Mouse (Mus musculus) small intestine, adult 2 months (tissue): ENCODE results near the gene Gprc5d. TPM values are rescaled to one million over a fixed set of nuclear protein-coding genes. Genes with fewer than 3 reads are reported as not detected.

ENCODE experiments used
- H3K27ac ChIP-seq: fragments of 200-500 bp; 2 replicates; pipeline ENCODE4 v1.5.1; 2012; ENCODE audit warnings: low read depth, low read length, control low read depth, inconsistent platforms; ENCODE audit not compliant: insufficient read depth
- H3K27me3 ChIP-seq: fragments of 200-500 bp; 2 replicates; pipeline ENCODE4 v1.6.1; 2012; ENCODE audit warnings: mild to moderate bottlenecking, moderate library complexity, low read length, inconsistent platforms; ENCODE audit not compliant: control insufficient read depth, insufficient read depth
- H3K36me3 ChIP-seq: fragments of 200-500 bp; 2 replicates; pipeline ENCODE4 v1.6.1; 2012; ENCODE audit warnings: mild to moderate bottlenecking, low read length, control low read depth, inconsistent platforms; ENCODE audit not compliant: control insufficient read depth, insufficient read depth
- H3K4me1 ChIP-seq: fragments of 200-500 bp; 2 replicates; pipeline ENCODE4 v1.6.1; 2012; ENCODE audit warnings: low read length, inconsistent platforms, mixed read lengths; ENCODE audit not compliant: control insufficient read depth, insufficient read depth, insufficient read length
- H3K4me3 ChIP-seq: fragments of 200-500 bp; 2 replicates; pipeline ENCODE4 v1.5.1; 2012; ENCODE audit warnings: low read depth, mild to moderate bottlenecking, control low read depth, inconsistent platforms, low read length, moderate library complexity
- CTCF ChIP-seq: fragments of 200-500 bp; IDR thresholded peaks from 2 replicates; pipeline ENCODE4 v1.5.1; 2012; ENCODE audit warnings: low read depth, mild to moderate bottlenecking, control low read depth, inconsistent platforms, low read length, moderate library complexity, mixed read lengths; ENCODE audit not compliant: insufficient replicate concordance, insufficient read length; ENCODE audit errors: extremely low read depth
- POLR2A ChIP-seq: fragments of 200-500 bp; IDR thresholded peaks from 2 replicates; pipeline ENCODE4 v1.6.1; 2012; ENCODE audit warnings: low read depth, mild to moderate bottlenecking, control low read depth, inconsistent platforms, low read length, moderate library complexity
- WGBS: fragments of 180-500 bp; shearing (Covaris S2); methylation state at CpG from one replicate; pipeline ENCODE4 v1.1.7; 2018; 5-methylcytosine and 5-hydroxymethylcytosine counted together
- polyA plus RNA-seq: library from polyadenylated mRNA; depleted of rRNA; stranded (reverse); fragments of >200 nt; gene quantifications from 2 replicates; pipeline ENCODE4 v1.2.3, GENCODE M21; 2012

The Gprc5d gene
- polyA plus RNA-seq, 1 experiment: not detected

DNA sequence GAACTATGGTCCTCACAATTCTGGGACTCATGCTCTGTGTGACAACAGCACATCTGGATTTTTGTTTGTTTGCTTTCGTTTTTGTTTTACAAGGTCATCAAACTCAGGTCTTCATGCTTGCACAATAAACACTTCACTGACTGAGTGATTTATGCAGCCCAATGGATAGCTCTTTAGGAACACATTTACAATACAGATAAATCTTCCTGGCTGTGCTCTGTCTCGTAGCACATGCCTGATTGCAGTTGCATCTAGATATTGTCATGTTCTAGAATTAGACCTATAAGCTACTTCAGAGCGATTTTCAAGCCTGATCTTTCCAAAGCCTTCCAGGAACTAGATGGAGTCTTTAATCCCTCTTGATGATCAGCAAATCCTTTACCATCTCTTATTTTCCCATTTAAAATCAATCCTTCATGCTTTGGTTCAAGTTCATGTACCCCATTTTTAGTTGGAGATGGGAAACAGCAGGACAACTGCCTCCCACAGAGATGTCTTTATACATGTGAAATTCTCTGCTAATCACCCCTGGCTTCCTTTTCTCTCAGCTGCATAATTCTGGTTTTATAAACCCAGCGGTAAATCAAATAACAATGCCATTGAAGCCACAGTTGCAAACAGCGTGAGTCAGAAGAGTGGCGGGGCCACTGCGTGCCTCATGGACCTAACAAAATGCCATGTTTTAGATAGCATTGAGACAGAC is 5.5 kb downstream of the Gprc5d start:
- Histone ChIP-seq H3K27me3 (no peaks in the 10 kb centered on the region; the same call in 1 of the 2 replicates), H3K36me3 (no peaks in the 10 kb centered on the region), H3K4me3 (no peak overlapping the region), H3K27ac (no peak overlapping the region), H3K4me1 (no peaks in the 10 kb centered on the region)
- WGBS: 25% methylated on average over 7 of the region's 7 CpGs
- TF ChIP-seq CTCF (no peak), POLR2A (no peak)

- no peaks in the 10 kb centered on the region for H3K4me1 ChIP-seq
- TF ChIP-seq POLR2A (no peak), CTCF (no peak)
- no peaks in the 10 kb centered on the region for H3K36me3 ChIP-seq
- no peak overlapping the region for H3K27ac ChIP-seq
- 88% methylated on average over 6 of the region's 6 CpGs for WGBS
- no peak overlapping the region for H3K4me3 ChIP-seq
- peaks cover 4% of the 10 kb centered on the region; the same call in 1 of the 2 replicates for H3K27me3 ChIP-seq
These were observed 11.1 kb downstream of the Gprc5d start for GRCm38 (mm10) chr6:135107014-135107413.

- WGBS: 74% methylated on average over 5 of the region's 5 CpGs
- TF ChIP-seq POLR2A (no peak), CTCF (no peak)
- Histone ChIP-seq H3K27me3 (peaks cover 4% of the 10 kb centered on the region; the same call in 1 of the 2 replicates), H3K4me1 (no peaks in the 10 kb centered on the region), H3K4me3 (no peak overlapping the region), H3K27ac (no peak overlapping the region), H3K36me3 (no peaks in the 10 kb centered on the region)
These were observed 15.3 kb downstream of the Gprc5d start for GRCm38 (mm10) chr6:135102736-135103303.

DNA sequence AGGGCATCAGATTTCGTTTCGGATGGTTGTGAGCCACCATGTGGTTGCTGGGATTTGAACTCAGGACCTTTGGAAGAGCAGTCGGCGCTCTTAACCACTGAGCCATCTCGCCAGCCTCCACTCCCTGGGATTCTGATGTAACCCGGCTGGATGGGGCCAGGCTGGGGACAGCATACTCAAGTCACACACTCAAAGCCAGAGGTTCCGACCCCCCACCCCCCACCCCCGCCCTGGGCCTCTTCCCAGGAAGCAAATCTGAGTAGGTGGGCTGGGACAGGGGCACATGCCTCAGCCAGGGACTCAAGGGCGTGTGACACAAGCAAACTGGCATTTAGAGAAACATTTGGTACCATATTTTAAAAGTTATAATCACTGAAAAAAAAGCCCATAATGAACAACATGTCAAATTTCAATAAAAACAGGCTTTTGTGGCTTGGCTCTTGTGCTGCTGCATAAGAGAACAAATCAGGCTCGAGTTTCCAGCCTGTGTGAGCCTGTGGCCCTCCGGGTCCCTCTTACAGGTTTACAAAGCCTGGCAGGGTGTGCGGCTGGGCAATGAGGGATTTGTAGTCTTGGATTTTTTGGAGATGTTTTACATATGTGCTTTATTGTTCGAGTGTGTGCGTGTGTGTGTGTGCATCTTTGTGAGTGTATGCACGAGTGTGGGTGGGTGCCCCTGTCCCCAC is 17.2 kb downstream of the Gprc5d start:
- WGBS: 76% methylated on average over 15 of the region's 15 CpGs
- TF ChIP-seq POLR2A (no peak), CTCF (no peak)

GRCm38 (mm10) chr6:135092798-135093470 is 25.1 kb downstream of the Gprc5d start:
- 91% methylated on average over 12 of the region's 12 CpGs for WGBS
- no peaks in the 10 kb centered on the region for H3K36me3 ChIP-seq
- H3K27me3 ChIP-seq: no peaks in the 10 kb centered on the region
- no peak for TF ChIP-seq CTCF
- no peak for TF ChIP-seq POLR2A
- H3K27ac ChIP-seq: no peak overlapping the region
- no peaks in the 10 kb centered on the region for H3K4me1 ChIP-seq
- H3K4me3 ChIP-seq: no peak overlapping the region

More for the DNA sequence above, 17.2 kb downstream of the Gprc5d start:
- no peaks in the 10 kb centered on the region for H3K36me3 ChIP-seq
- H3K27ac ChIP-seq: no peak overlapping the region
- peaks cover 4% of the 10 kb centered on the region; the same call in 1 of the 2 replicates for H3K27me3 ChIP-seq
- H3K4me1 ChIP-seq: no peaks in the 10 kb centered on the region
- H3K4me3 ChIP-seq: no peak overlapping the region

DNA sequence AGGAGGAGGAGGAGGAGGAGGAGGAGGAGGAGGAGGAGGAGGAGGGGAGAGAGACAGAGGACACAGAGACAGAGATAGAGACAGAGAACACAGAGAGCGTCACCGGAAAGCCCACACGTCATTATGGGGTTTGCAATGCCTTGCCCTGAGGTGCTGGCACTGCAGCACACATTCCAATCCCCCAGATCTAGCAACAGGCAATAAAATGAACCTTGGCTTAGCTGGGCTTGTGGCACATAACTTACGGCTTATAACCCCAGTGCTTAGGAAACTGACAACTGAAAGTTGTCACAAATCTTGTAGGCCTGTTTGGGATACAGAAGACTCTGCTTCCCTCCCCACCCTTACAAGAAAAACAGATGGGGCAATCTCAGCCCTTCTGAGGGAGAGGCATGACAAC is 27.4 kb downstream of the Gprc5d start:
- TF ChIP-seq POLR2A: no peak
- no peak for TF ChIP-seq CTCF
- Histone ChIP-seq H3K4me1 (no peaks in the 10 kb centered on the region; the same call in 1 of the 2 replicates), H3K27ac (no peak overlapping the region), H3K4me3 (no peak overlapping the region), H3K27me3 (no peaks in the 10 kb centered on the region), H3K36me3 (no peaks in the 10 kb centered on the region)
- 75% methylated on average over 4 of the region's 4 CpGs for WGBS

DNA sequence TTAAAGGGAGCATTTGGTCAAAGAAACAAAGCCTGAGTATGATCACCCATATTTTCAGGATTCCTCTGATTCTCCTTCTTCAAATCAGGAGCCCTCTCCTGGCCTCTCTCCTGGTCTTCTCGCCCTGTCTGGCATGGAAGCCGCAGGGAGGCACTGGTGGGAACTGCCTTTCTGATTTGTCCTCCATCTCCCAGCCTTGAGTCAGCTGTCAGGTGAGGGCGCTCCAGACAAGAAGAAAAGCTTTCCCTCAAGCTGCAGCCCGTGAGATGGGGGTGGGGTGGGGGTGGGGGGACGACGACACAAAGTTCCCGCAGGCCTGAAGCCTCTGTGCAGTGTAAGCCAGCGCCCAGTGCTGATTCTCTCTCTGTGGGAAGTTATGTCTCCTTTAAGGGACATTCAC is 28.3 kb downstream of the Gprc5d start:
- Histone ChIP-seq H3K4me1 (no peaks in the 10 kb centered on the region; the same call in 1 of the 2 replicates), H3K4me3 (no peak overlapping the region), H3K27ac (no peak overlapping the region), H3K27me3 (no peaks in the 10 kb centered on the region), H3K36me3 (no peaks in the 10 kb centered on the region)
- TF ChIP-seq POLR2A: no peak
- TF ChIP-seq CTCF: no peak
- WGBS: 57% methylated on average over 8 of the region's 8 CpGs
